9 mouse cellular contexts compared by ENCODE assay signal in genomic region chr5:99037442-99037811, GRCm38 (mm10). TPM values are rescaled to one million over a fixed set of nuclear protein-coding genes. Genes with fewer than 3 reads are reported as not detected.
A peak's percentile ranks its signal among the peaks of the same experiment; 100 is the strongest.
DNase-seq lines count a peak whose midpoint lies in the region; ATAC-seq and TF ChIP-seq lines count a peak whose summit lies in the region.
"Had no signal": no experiment of that assay in that cellular context is flagged by ENCODE, and none has a peak within 500 bp of the region (broad histone marks: within the 10 kb centered on the region; RNA-seq: fewer than 3 reads in every experiment).

No protein-coding gene starts in this region.

- ATAC-seq in lung, postnatal 0 days = no peak
- no peak for ATAC-seq in liver, embryonic 12.5 days
- ATAC-seq in stomach, postnatal 0 days (ENCODE audit: low FRiP score, low TSS enrichment) = no peak

- H3K4me3 ChIP-seq in lung, postnatal 0 days (ENCODE audit: low read depth, low read length) = peak overlapping the region; percentile 52
- H3K4me3 ChIP-seq in liver, embryonic 12.5 days = peak overlapping the region; percentile 50
- peak overlapping the region; percentile 58 for H3K4me3 ChIP-seq in stomach, postnatal 0 days (ENCODE audit: low read depth, low read length)

- H3K4me1 ChIP-seq in lung, postnatal 0 days (ENCODE audit: insufficient read depth, low read depth, low read length) = no peaks in the 10 kb centered on the region
- H3K4me1 ChIP-seq in liver, embryonic 12.5 days = no peaks in the 10 kb centered on the region
- H3K4me1 ChIP-seq in stomach, postnatal 0 days (replicated peaks; ENCODE audit: control insufficient read depth, insufficient read depth) = no peaks in the 10 kb centered on the region

- H3K9me3 ChIP-seq in lung, postnatal 0 days (ENCODE audit: low read length) = no peaks in the 10 kb centered on the region
- no peaks in the 10 kb centered on the region for H3K9me3 ChIP-seq in liver, embryonic 12.5 days (replicated peaks)
- no peaks in the 10 kb centered on the region for H3K9me3 ChIP-seq in stomach, postnatal 0 days (ENCODE audit: control insufficient read depth, low read length)

- no peak overlapping the region for H3K9ac ChIP-seq in lung, postnatal 0 days (replicated peaks; ENCODE audit: low read depth)
- no peak overlapping the region for H3K9ac ChIP-seq in liver, embryonic 12.5 days
- H3K9ac ChIP-seq in stomach, postnatal 0 days (ENCODE audit: low read length) = no peak overlapping the region; the same call in 1 of the 2 replicates
- H3K9ac ChIP-seq: liver, embryonic 14.5 days had no signal

- no peaks in the 10 kb centered on the region for H3K36me3 ChIP-seq in lung, postnatal 0 days (ENCODE audit: insufficient read depth, low read length)
- H3K36me3 ChIP-seq in liver, embryonic 12.5 days = no peaks in the 10 kb centered on the region
- H3K36me3 ChIP-seq in stomach, postnatal 0 days (ENCODE audit: control insufficient read depth, insufficient read depth, low read length) = no peaks in the 10 kb centered on the region

- TF ChIP-seq EP300 in lung, postnatal 0 days (IDR thresholded peaks at IDR 0.05) = no peak
- no peak for TF ChIP-seq EP300 in stomach, postnatal 0 days (optimal IDR thresholded peaks at IDR 0.05)

- TF ChIP-seq CTCF in lung, postnatal 0 days (IDR thresholded peaks at IDR 0.05) = no peak
- TF ChIP-seq CTCF in stomach, postnatal 0 days (IDR thresholded peaks at IDR 0.05; ENCODE audit: low read depth) = no peak

- H3K27ac ChIP-seq in lung, postnatal 0 days (ENCODE audit: low read length) = no peak overlapping the region
- no peak overlapping the region for H3K27ac ChIP-seq in liver, embryonic 12.5 days
- H3K27ac ChIP-seq in stomach, postnatal 0 days (replicated peaks) = no peak overlapping the region
- H3K27ac ChIP-seq: liver, embryonic 14.5 days had no signal

- H3K27me3 ChIP-seq in lung, postnatal 0 days (replicated peaks; ENCODE audit: insufficient read depth, low read length) = peaks cover 15% of the 10 kb centered on the region; the same call in 1 of the 2 replicates
- peaks cover 50% of the 10 kb centered on the region for H3K27me3 ChIP-seq in liver, embryonic 12.5 days (replicated peaks)
- no peaks in the 10 kb centered on the region for H3K27me3 ChIP-seq in stomach, postnatal 0 days (ENCODE audit: control insufficient read depth, insufficient read depth, low read length)

- 13% methylated on average over 8 of the region's 9 CpGs for WGBS in lung, postnatal 0 days
- 7% methylated on average over 9 of the region's 9 CpGs for WGBS in liver, embryonic 12.5 days (ENCODE audit: insufficient replicate concordance)
- 15% methylated on average over 9 of the region's 9 CpGs for WGBS in stomach, postnatal 0 days

- DNase-seq in embryo, embryonic 10 days (ENCODE audit: low spot score) = peak; percentile 61
- DNase-seq in embryo, embryonic 10.5 days (ENCODE audit: low spot score) = no peak
- DNase-seq in lung, postnatal 0 days (ENCODE audit: low spot score) = peak; percentile 14
- DNase-seq in lung, postnatal 25 days (ENCODE audit: low spot score) = no peak
- DNase-seq in stomach, postnatal 0 days (ENCODE audit: low spot score) = no peak
- DNase-seq in adrenal gland, adult (ENCODE audit: inconsistent age in 2 of 2, low spot score in 1 of 2) = no peak
- DNase-seq in thymus, adult 18-20 months = no peak

- H3K4me2 ChIP-seq in lung, postnatal 0 days (replicated peaks; ENCODE audit: low read depth, low read length) = peak overlapping the region; percentile 83
- H3K4me2 ChIP-seq in liver, embryonic 12.5 days = peak overlapping the region; percentile 67
- H3K4me2 ChIP-seq in stomach, postnatal 0 days (replicated peaks; ENCODE audit: low read depth) = peak overlapping the region; percentile 97

RNA-seq across cellular contexts. Expression of gene Prkg2, which starts 0.3 kb away (rescaled TPM):
- polyA plus RNA-seq in lung, postnatal 0 days (2015; fragmentation: Nextera tagmentation; extraction: Ambion mirVana) = 9.2 and 10.9 TPM in 2 replicates
- polyA plus RNA-seq in liver, embryonic 12.5 days (2016; fragmentation: Nextera tagmentation; extraction: Ambion mirVana) = 0.02 and 0.12 TPM in 2 replicates
- polyA plus RNA-seq in stomach, postnatal 0 days (2015; fragmentation: Nextera tagmentation; extraction: Ambion mirVana) = 0.67 and 0.83 TPM in 2 replicates

Comparison
In these comparisons a context has a peak if more than half of its experiments do, and no peak if none do; other contexts are left out.
1. DNase-seq: peak in embryo, embryonic 10 days (single experiment) and lung, postnatal 0 days (single experiment); none in embryo, embryonic 10.5 days (single experiment), lung, postnatal 25 days (single experiment), stomach, postnatal 0 days (single experiment), adrenal gland, adult (0 of 2) and thymus, adult 18-20 months (0 of 2).
2. Peak in every context shown above with its lines, with median percentiles within 50 percentile points of each other: H3K4me2 ChIP-seq and H3K4me3 ChIP-seq.